Mouse (Mus musculus): ENCODE measurements around the gene Abr.

Abr gene

DNA sequence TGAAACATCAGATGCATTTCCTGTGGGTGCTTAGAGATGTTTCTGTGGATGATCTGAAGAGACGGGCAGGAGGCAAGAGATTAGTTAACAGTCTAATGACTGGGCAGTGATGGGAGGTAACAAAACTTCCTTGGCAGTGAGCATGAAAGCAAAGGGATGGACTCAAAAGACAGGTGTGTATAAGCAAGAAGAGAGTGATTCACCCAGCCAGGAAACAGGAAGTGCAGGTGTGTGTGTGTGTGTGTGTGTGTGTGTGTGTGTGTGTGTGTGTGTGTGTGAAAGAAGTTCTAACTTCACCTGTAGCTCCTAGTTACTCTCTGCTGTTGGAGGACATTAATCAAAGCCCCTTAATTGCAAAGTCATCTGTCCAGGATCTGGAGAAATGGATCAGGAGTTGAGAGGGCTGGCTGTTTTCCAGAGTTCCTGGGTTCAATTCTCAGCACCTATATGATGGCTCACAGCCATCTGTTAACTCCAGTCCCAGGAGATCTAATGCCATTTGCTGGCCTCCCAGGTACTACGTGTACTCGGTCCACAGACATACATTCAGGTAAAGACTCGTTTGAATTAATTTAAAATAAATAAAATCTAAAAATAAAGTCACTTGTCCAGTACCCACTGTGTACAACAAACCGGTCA, 216.4 kb downstream of the Abr start:
- no peak for DNase-seq (ENCODE audit: low spot score)

DNA sequence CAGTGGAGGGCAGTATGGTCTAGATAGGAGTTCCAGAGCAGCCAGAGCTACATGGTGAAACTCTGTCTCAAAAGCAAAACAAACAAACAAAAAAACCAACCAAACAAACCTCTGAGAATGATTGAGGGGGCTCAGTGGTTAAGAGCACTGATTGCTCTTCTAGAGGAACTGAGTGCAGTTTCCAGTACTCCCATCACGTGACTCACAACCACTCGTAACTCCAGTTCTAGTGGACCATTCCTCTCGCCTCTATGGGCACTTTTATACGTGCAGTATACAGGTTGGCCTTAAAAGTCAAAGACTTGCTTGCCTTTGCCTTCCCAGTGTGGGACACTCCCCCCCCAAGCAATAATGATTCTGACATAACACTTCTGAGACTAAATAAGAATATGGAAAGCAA, 217.0 kb downstream of the Abr start:
- DNase-seq (ENCODE audit: low spot score) = no peak

- no peak for DNase-seq (ENCODE audit: low spot score)
Observed at GRCm38 (mm10) chr11:76401398-76401797, 220.7 kb downstream of the Abr start.

DNA sequence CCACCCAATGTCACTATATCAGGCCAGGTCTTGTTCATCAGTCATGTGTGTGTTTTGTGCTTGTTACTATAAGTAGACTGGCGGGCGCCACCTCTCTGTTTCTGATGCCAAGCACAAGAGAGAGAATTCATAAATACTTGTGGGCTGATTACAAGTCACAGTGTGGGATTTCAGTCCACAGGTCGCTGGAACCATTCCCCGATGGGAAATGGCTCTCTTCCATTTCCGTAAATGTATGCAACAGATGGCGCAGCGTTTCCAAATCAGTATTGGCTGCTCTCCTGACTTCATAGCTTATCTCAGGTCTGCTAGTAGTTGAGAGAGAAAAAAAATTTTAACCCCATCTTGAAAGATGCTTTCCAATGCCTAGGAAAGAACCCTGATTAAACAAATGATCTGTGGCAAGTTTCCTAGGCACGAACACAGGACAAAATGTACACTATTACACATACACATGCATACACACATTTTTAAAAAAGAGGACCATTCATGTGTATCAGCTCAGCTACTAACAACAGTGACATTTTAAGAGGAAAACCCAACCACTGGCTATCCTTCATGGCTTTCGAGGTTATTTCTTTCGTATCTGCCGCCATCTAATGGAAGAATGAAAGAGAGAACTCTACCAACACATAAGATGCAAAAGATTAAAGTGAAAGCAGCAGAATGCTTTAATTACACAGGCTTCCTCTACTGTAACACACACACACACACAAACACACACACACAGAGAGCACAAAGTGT, 222.4 kb downstream of the Abr start:
- DNase-seq (ENCODE audit: low spot score) = peak; percentile 42

DNA sequence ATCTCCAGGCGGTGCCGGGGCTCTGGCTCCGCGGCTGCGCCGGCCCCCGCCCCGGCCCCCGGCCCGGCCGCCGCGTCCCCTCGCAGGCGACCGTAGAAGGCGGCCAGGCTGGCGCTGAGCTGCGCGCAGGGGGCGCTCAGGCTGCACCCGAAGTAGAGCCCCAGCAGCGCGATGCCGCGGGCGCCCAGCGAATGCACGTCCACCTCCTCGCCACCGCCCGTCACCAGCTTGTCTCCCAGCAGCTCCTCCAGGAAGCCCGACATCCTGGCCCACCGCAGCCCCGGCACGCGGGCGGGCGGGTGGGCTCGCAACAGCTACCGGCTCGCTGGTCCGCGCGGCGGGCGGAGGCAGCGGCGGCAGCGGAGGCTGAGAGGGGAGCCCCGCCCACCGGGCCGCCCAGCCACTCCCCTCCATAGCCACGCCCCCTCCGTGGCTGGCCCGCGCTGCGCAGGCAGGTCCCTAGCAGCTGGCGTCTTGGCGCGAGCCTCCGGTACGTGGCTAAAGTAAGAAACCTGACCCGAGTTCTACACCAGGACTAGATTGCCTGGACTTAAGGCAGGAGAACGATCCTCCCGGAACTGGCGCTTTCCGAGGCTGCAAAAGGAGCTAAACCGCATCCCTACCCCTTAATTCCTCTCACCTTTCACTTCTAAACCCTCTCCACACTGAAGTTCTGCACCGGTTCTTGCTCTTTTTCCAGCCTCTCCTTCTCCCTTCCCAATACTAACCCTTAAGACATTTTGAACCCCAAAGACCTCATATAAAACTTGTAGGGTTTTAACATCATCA, 223.1 kb downstream of the Abr start, which contains the start of gene Nxn:
Nxn (minus strand) TSS at position 343 of the 789 bp plus-strand sequence.
- DNase-seq (ENCODE audit: low spot score) = peak; percentile 79

GRCm38 (mm10) chr11:76398312-76398797, 223.8 kb downstream of the Abr start:
- DNase-seq (ENCODE audit: low spot score) = no peak

- DNase-seq (ENCODE audit: low spot score) = no peak
Observed at GRCm38 (mm10) chr11:76397650-76398311, 224.3 kb downstream of the Abr start.

GRCm38 (mm10) chr11:76392996-76393395, 229.1 kb downstream of the Abr start:
- DNase-seq (ENCODE audit: low spot score) = no peak

- DNase-seq (ENCODE audit: low spot score) = no peak
Observed at GRCm38 (mm10) chr11:76392532-76392931, 229.6 kb downstream of the Abr start.

DNA sequence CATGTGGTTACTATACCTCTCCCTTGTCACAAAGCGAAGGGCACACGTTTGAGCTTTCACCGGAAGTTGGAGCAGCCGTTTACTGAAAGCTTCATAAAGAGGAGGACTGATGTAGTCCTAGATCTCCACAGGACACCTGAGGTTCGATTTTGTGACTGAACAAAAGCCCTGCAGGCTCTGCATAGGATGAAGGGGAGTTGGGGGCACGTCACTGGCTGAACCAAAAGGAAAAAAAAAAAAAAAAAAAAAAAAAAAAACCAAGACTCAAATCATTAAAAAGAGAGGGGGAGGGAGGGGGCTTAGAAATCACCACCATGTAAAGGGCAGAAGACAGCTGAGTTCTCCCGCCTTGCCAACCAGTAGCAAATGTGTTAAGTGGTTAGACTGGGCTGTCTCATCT, 233.4 kb downstream of the Abr start:
- DNase-seq (ENCODE audit: low spot score) = no peak

DNA sequence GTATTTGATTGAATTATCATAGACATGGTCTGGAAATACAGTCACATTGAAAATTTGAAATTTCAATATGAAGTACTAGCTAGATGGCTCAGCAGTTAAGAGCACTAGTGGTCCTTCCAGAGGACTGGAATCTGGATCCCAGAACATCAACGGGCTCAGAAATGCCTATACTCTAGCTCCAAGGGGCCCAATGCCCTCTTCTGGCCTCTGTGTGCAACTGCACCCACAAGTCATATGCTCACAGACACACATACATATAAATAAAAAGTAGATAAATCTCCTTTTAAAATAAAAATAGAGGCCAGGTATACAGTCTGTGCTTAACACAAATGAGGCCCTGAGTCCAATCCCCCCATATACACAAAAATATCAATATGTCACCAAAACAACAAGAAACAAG, 235.0 kb downstream of the Abr start:
- no peak for DNase-seq (ENCODE audit: low spot score)

DNA sequence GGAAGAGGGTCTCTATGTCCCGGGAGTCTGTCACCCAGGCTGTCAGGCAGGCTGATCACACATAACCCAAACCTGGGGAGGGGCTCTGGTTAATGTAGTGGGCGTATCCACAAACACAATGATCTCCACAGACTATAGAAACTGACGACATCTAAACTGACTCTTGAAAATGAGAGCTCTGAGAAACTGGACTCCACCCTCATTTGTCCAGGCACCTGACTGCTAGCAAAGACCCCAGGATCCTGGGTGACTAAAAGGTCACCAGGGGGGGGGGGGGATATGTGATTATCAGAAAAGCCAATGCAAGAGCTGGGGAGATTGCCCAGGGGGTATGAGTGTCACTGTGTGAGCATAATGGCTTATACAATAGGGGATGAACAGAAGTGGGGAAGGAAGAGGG, 236.4 kb downstream of the Abr start:
- DNase-seq (ENCODE audit: low spot score) = no peak

DNA sequence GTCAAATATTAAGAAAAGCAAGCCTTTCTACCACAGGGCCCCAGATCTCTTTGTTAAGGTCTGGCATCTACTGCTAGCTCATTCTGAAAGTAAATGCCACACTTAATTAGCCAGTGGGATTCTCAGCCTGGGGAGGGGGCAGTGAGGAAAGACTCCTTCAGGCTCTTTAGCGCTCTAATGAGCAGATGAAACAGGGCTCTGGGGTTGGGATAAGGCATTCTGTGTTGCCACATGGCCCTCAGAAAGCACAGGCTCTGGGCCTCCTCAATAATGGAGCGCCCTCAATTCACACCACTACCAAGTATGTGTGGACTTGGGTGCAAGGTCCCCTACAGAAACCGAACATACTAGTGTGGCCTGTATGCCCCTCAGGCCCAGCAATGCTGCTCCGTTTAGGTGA, 237.1 kb downstream of the Abr start:
- no peak for DNase-seq (ENCODE audit: low spot score)

GRCm38 (mm10) chr11:76384307-76384706, 237.8 kb downstream of the Abr start:
- no peak for DNase-seq (ENCODE audit: low spot score)

DNA sequence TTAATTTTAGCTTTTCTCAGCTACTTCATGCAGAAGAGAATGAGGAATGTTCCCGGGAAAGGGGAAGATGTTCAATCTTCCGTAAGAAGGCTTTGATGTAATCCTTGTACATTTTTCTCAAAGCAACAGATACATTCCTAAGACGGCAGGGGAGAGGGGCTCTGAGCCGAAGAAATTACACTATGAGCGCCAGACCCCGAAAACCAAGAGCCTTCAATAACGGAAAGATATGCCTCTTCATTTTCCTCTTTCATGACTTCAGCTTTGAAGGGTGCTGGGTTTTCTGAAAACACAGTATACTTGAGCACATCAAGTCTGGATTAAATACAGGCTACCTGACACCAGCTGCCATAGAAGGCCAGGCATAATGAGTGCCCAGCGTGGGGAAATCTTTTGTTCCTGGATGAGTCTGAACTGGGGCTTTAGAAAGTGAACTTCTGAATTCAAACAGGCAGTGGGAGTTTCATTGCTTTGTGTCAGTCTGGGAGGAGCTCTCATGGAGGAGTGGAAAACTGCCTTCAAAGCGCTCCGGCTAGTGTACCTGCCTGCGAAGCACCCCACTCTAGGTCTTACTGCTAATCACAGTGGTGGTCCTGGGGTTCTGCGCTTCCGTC, 239.3 kb downstream of the Abr start:
- no peak for DNase-seq (ENCODE audit: low spot score)

DNA sequence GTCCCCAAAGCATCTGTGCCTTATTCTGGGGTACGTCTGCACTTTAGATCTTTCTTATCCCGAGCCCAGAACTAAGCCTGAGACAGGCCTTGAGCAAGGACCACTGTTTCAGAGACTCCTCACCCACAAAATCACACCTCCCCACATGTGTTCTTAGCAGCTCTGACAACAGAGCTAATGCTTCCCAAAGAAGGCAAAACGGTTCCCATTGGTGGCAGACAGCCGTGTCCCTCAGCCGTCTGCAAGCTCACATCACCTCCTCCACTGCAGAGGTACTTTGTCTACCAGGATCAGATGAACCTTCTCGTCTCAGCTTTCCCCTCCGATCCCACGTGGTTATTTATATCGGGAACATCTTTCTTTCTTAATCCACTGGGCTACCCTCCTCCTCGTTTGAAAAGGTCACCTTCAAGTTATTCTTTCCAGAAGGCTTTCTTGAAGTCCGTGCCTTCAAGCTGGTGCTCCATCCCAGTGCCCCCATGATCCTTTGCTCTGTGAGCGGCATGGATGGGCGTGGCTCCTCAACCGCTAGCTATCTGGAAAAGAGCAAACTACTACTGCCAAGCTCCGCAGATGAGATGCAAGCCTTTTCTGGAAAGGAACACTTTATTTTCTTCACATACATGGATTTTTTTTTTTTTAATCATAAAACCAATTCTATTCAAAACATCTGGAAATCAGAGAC, 240.8 kb downstream of the Abr start:
- DNase-seq (ENCODE audit: low spot score) = no peak

DNA sequence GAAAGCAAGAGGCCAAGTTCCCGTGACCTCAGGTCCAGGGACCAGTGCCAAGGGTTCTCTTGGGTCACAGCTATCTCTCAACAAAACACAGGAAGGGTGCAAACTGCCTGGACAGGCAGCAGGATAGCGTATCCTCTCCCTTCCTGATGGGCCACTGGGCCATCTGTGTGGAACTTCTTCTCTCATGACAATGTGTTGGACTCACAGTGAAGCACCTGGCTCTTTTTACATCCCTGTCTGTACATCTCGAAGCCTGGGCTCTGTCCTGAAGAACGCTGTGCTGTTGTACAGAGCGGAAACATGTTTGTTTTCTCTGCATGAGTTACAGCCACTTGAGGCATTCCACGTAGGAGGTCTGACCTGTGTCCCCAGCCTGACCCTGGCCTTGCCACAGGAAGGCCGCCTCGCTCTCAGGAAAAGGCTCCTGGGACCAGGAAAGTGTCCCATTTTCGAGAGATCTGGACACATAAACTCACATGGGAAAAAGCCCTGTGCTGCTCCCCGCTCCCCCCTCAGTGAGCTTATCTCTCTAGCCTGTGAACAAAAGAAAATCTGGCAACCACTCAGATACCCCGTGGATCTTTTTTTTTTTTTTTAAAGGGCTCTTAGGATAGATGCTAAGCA, 242.1 kb downstream of the Abr start:
- no peak for DNase-seq (ENCODE audit: low spot score)

DNA sequence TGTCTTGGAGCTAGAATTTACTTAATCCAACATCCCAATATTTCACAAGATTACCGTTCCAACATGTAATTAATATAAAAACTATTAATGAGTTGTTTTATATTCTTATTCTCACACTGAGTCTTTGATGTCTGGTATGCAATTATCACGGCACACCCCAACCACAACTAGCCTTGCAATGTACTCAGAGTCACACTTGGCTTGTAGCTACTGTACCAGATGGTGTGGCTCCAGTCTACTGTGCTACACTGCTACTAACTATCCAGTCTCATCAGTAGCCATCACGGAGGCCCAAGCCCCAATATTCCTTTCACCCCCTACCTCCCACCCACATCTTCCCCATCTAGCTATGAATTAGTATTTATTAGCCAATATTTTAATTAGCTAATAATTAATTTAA, 245.7 kb downstream of the Abr start:
- DNase-seq (ENCODE audit: low spot score) = no peak

DNA sequence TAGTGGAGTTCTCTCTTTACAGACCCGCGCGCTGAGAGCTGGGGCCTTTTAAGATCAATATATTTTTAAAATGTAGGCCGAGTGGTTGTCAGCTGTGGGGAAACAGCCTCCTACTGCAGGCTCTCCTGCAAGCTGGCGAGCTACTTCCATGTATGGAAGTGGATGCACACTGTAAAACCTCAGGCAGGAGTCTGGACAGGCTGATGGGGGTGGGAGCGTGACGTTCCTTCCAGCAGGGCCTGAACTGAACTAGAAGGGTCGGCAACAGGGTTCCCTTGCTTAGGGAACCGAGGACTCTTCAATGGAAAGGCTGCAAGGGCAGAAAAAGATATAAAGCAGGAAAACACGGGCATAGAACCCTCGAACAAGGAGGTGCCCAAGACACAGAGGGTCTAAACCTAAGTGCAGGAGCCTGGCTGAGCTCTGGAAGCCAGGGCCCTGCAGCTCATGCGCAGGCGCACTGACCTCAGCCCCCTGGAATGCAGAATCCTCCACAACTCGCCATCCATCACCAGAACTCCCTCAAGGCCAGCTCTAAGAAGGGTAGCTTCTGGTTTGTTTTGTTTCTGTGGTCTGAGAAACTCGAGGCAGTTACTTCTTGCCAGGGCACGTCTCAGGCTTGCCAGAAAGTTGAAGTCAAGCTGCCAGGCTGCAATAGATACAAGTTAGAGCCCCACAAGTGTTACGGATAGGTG, 247.5 kb downstream of the Abr start:
- no peak for DNase-seq (ENCODE audit: low spot score)

DNA sequence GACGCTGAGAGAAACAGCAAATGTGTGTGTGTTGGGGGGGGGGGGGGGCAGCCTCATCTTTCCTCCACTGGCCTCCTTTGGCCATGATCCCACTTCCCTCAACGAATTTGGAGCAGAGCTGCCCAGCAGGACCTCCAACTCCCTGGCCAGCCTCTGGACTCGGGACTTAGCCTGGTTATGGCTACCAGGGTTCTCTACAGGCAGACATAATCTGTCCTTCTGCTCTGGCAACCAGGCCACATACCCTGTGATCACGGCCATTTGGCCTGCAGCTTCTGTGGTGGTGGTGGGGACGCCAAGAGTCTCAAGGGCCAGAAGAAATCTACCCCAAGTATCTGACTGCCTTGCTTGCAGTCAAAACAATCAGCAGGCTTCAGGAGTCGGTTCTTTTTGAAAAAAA, 249.6 kb downstream of the Abr start:
- no peak for DNase-seq (ENCODE audit: low spot score)

Data from c-Kit-positive CD71-positive TER-119-positive erythroid progenitor cells, embryonic 14.5 days (primary cell).